Mouse (Mus musculus) layer of hippocampus, postnatal 25 days (tissue): Measurements from ENCODE around the gene Telo2. TPM values are rescaled to one million over a fixed set of nuclear protein-coding genes. Genes with fewer than 3 reads are reported as not detected.

ENCODE experiments used
- DNase-seq, 2 experiments: peaks; one replicate each; pipeline ENCODE4 v3.0.0; 2022; ENCODE audit warnings: mixed read lengths in 2 of 2, low spot score in 1 of 2; ENCODE audit errors: extremely low spot score in 1 of 2
- total RNA-seq, 2 experiments: library from RNA; stranded (reverse); gene quantifications; 2 replicates each; pipeline ENCODE4 v1.2.3; 2021

Telo2 gene
- total RNA-seq, 2 experiments from 2014 or later: 29.3 to 43.2 TPM

GRCm38 (mm10) chr17:25063261-25063660 lies 52.5 kb downstream of the Telo2 start:
- DNase-seq: no peak

- DNase-seq: no peak
Observed at GRCm38 (mm10) chr17:25057041-25057440, 58.7 kb downstream of the Telo2 start.

GRCm38 (mm10) chr17:25053274-25053673 lies 62.5 kb downstream of the Telo2 start:
- no peak for DNase-seq

Other genes starting within 250 kb of the Telo2 start
- gene Igfals, start 250.0 kb downstream of the Telo2 start, total RNA-seq: not detected
- 10 to 100 TPM; 33.5 to 38.1 TPM for gene Nubp2, start 229.6 kb downstream of the Telo2 start, total RNA-seq
- gene Spsb3, start 229.3 kb downstream of the Telo2 start, total RNA-seq: 10 to 100 TPM; 41.5 to 48.9 TPM
- gene Eme2, start 220.9 kb downstream of the Telo2 start, total RNA-seq: 10 to 100 TPM; 54.0 to 69.1 TPM
- 10 to 100 TPM; 74.3 to 78.9 TPM for gene Mrps34, start 220.9 kb downstream of the Telo2 start, total RNA-seq
- 10 to 100 TPM; 54.8 to 61.5 TPM for gene Nme3, start 219.5 kb downstream of the Telo2 start, total RNA-seq
- 100 to 1,000 TPM; 367 to 401 TPM for gene Mapk8ip3, start 179.0 kb downstream of the Telo2 start, total RNA-seq
- gene Jpt2, start 155.3 kb downstream of the Telo2 start, total RNA-seq: 1 to 10 TPM; 5.5 to 5.6 TPM
- 10 to 100 TPM; 23.6 to 27.5 TPM for gene Cramp1l, start 100.2 kb downstream of the Telo2 start, total RNA-seq
- 10 to 100 TPM; 20.8 to 24.1 TPM for gene Ift140, start 99.9 kb downstream of the Telo2 start, total RNA-seq
- gene Tmem204, start 32.4 kb downstream of the Telo2 start, total RNA-seq: 1 to 10 TPM; 8.0 to 8.4 TPM
- 1 to 10 TPM; 2.5 to 2.9 TPM for gene Ptx4, start 4.8 kb upstream of the Telo2 start, total RNA-seq
- gene Clcn7, start 17.4 kb upstream of the Telo2 start, total RNA-seq: 10 to 100 TPM; 49.6 to 54.2 TPM
- gene Ccdc154, start 46.5 kb upstream of the Telo2 start, total RNA-seq: not detected
- gene Gm38655, start 59.5 kb upstream of the Telo2 start, total RNA-seq: not detected
- gene BC003965, start 68.6 kb upstream of the Telo2 start, total RNA-seq: 10 to 100 TPM; 20.7 to 21.5 TPM
- gene Unkl, start 72.4 kb upstream of the Telo2 start, total RNA-seq: 10 to 100 TPM; 32.5 to 34.4 TPM
- gene Gnptg, start 124.2 kb upstream of the Telo2 start, total RNA-seq: 10 to 100 TPM; 74.3 to 74.9 TPM
- 10 to 100 TPM; 25.1 to 28.5 TPM for gene Tsr3, start 124.2 kb upstream of the Telo2 start, total RNA-seq
- 1 to 10 TPM; 6.6 to 8.9 TPM for gene Baiap3, start 140.4 kb upstream of the Telo2 start, total RNA-seq
- 100 to 1,000 TPM; 229 to 234 TPM for gene Ube2i, start 158.7 kb upstream of the Telo2 start, total RNA-seq
- gene Prss34, start 182.4 kb upstream of the Telo2 start, total RNA-seq: not detected
- not detected for gene Prss28, start 192.7 kb upstream of the Telo2 start, total RNA-seq
- not detected for gene Prss29, start 202.7 kb upstream of the Telo2 start, total RNA-seq
- under 1 TPM in 1 of 2 experiments, not detected in 1; 0.42 TPM for gene Tpsab1, start 229.6 kb upstream of the Telo2 start, total RNA-seq